Mouse (Mus musculus) embryonic facial prominence, embryonic 10.5 days (tissue): ENCODE results near the gene Olfr1369-ps1. TPM values are rescaled to one million over a fixed set of nuclear protein-coding genes. Genes with fewer than 3 reads are reported as not detected.
"Not testable (repeated sequence)": the region's sequence is repeated elsewhere in the genome, so short reads cannot be mapped to it uniquely, and the experiment has no call there.

ENCODE experiments used
- DNase-seq: peaks from one replicate; pipeline ENCODE4 v3.0.0-alpha.2; 2017; ENCODE audit warnings: low spot score
- H3K27ac ChIP-seq: fragments of 300-500 bp; sonication (generic); replicated peaks from 2 replicates; pipeline ENCODE4 v1.5.1; 2016; ENCODE audit warnings: mild to moderate bottlenecking
- H3K27me3 ChIP-seq: fragments of 300-500 bp; sonication (generic); replicated peaks from 2 replicates; pipeline ENCODE4 v1.6.1; 2016; ENCODE audit warnings: low read depth, mild to moderate bottlenecking; ENCODE audit not compliant: poor library complexity, severe bottlenecking
- H3K36me3 ChIP-seq: fragments of 300-500 bp; sonication (generic); replicated peaks from 2 replicates; pipeline ENCODE4 v1.6.1; 2016; ENCODE audit warnings: mild to moderate bottlenecking, moderate library complexity
- H3K4me1 ChIP-seq: fragments of 300-500 bp; sonication (generic); 2 replicates; pipeline ENCODE4 v1.6.1; 2016
- H3K4me3 ChIP-seq: fragments of 300-500 bp; sonication (generic); 2 replicates; pipeline ENCODE4 v1.5.1; 2016; ENCODE audit warnings: mild to moderate bottlenecking, moderate library complexity
- H3K9me3 ChIP-seq: fragments of 300-500 bp; sonication (generic); 2 replicates; pipeline ENCODE4 v1.6.1; 2016; ENCODE audit warnings: mild to moderate bottlenecking
- WGBS: fragments of 180-500 bp; shearing (Covaris S2); methylation state at CpG from one replicate; pipeline ENCODE4 v1.1.7; 2016; 5-methylcytosine and 5-hydroxymethylcytosine counted together
- polyA plus RNA-seq: library from polyadenylated mRNA; unstranded; fragments of >200 nt; fragmentation: Nextera tagmentation; extraction: Ambion mirVana; gene quantifications from 2 replicates; pipeline ENCODE4 v1.2.1, GENCODE M21; 2016

Gene Olfr1369-ps1
- polyA plus RNA-seq, result 0.04 and 0.09 TPM in 2 replicates

GRCm38 (mm10) chr13:21111183-21111582 lies at the start of gene Olfr1369-ps1:
TSS of gene Olfr1369-ps1 (plus strand) at chr13:21111483.
- not testable (repeated sequence) for H3K27me3 ChIP-seq, H3K36me3 ChIP-seq, H3K27ac ChIP-seq, H3K4me3 ChIP-seq, H3K9me3 ChIP-seq, DNase-seq, H3K4me1 ChIP-seq
- 79% methylated on average over 3 of the region's 3 CpGs for WGBS

- Histone ChIP-seq H3K4me3 (no peak overlapping the region), H3K36me3 (no peaks in the 10 kb centered on the region), H3K27ac (no peak overlapping the region), H3K9me3 (no peaks in the 10 kb centered on the region), H3K4me1 (no peaks in the 10 kb centered on the region), H3K27me3 (no peaks in the 10 kb centered on the region)
- no peak for DNase-seq
- WGBS, result 81% methylated on average over 2 of the region's 2 CpGs
These were observed 45.3 kb upstream of the Olfr1369-ps1 start for GRCm38 (mm10) chr13:21066021-21066420.

GRCm38 (mm10) chr13:21074847-21075246 lies 36.4 kb upstream of the Olfr1369-ps1 start, which contains the start of gene Olfr1370:
TSS of gene Olfr1370 (minus strand) at chr13:21074947.
- WGBS, result 82% methylated on average over 3 of the region's 3 CpGs
- Histone ChIP-seq H3K9me3 (no peaks in the 10 kb centered on the region), H3K27me3 (no peaks in the 10 kb centered on the region), H3K4me1 (no peaks in the 10 kb centered on the region), H3K27ac (no peak within 1 kb of the TSS), H3K4me3 (no peak within 1 kb of the TSS), H3K36me3 (no peaks in the 10 kb centered on the region)
- DNase-seq, result no peak

GRCm38 (mm10) chr13:21082686-21083085 lies 28.6 kb upstream of the Olfr1369-ps1 start:
- H3K36me3 ChIP-seq, result no peaks in the 10 kb centered on the region
- no peak overlapping the region for H3K4me3 ChIP-seq
- no peaks in the 10 kb centered on the region for H3K9me3 ChIP-seq
- no peak for DNase-seq
- H3K27me3 ChIP-seq, result no peaks in the 10 kb centered on the region
- 81% methylated on average over 2 of the region's 2 CpGs for WGBS
- no peaks in the 10 kb centered on the region for H3K4me1 ChIP-seq
- H3K27ac ChIP-seq, result no peak overlapping the region

DNA sequence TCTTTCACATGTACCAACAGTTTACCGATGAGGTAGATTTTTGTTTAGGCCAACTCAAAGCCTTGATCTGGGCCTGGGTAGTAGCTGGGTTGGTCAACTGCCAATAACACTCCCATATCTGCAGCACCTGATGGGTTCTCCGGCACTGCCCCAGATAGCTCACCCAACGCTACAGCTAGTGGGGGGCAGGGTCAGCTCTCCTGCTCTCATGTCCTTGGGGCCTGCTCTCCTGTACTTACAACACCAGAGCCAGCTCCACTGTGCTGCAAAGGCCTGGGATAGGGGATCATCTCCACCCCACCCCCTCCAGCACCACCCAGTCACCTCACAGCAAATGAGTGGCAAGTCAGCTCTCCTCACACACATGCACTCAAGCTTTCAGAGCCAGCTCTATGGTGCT lies 1.5 kb upstream of the Olfr1369-ps1 start:
- WGBS, result 96% methylated on average over 3 of the region's 3 CpGs
- Histone ChIP-seq H3K4me1 (no peaks in the 10 kb centered on the region), H3K27me3 (no peaks in the 10 kb centered on the region), H3K4me3 (no peak overlapping the region), H3K36me3 (no peaks in the 10 kb centered on the region), H3K27ac (no peak overlapping the region), H3K9me3 (no peaks in the 10 kb centered on the region)
- no peak for DNase-seq

DNA sequence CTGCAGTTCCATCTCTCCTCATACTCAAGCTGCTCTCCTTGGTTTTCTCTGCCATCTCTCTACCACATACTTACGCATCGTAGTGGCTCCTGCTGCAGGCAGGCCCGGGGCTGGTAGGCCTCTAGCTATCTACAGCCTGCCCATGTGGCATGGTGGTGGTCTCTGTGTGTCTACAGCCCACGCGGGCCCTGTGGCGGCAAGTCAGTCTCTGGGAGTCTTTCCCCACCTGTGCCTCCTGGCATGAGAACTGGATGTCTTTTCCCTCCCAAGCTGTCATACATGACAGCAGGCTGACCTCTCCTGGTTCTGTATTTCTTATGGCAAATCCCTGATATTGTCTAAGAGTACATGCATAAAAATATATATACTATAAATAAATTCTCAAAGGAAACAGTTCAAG lies 842 bp upstream of the Olfr1369-ps1 start:
- Histone ChIP-seq H3K36me3 (no peaks in the 10 kb centered on the region), H3K4me1 (no peaks in the 10 kb centered on the region), H3K4me3 (no peak overlapping the region), H3K27me3 (no peaks in the 10 kb centered on the region), H3K9me3 (no peaks in the 10 kb centered on the region), H3K27ac (no peak overlapping the region)
- DNase-seq, result no peak
- 91% methylated on average over 6 of the region's 6 CpGs for WGBS

DNA sequence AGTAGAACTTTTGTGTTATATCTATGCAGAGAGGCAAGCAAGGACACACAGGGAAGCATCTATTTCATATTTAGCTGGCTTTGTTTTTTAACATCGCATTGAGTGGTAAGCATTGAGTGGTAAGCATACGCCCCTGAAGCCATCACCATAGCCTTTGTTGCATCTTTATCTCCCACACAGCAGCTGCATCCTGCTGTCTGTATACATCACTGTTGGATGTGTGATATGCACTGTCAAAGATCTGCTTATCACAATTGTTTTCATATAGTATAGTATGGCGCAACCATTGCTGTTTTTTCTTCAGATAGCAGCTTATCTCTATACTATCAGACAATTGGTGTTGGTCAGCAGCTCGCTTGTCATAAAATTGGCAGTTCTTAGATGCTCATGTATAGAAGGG lies 2.8 kb downstream of the Olfr1369-ps1 start:
- Histone ChIP-seq H3K36me3 (no peaks in the 10 kb centered on the region), H3K4me1 (no peaks in the 10 kb centered on the region), H3K9me3 (no peaks in the 10 kb centered on the region), H3K27ac (no peak overlapping the region), H3K4me3 (no peak overlapping the region), H3K27me3 (no peaks in the 10 kb centered on the region)
- no peak for DNase-seq
- WGBS, result 88% methylated on average over 4 of the region's 4 CpGs

DNA sequence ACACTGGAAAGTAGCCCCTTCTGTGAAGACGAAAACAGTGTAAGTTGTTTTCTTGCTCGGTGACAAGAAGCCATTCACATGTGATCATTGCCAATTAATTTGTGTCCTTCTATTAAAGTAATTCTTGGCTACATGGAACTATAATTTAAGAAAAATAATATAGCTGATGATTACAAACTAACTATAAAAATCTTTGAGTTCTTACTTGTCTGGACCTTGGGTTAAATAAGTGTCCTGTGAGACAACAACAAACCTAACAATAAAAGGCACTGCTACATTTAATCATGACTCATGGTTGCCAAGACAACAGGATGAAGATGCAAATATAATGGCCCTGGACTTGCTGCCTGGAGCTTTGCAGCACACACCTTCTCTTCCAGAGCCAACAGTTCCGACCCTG lies 18.1 kb downstream of the Olfr1369-ps1 start, which contains the start of gene Olfr263:
Olfr263 (plus strand) TSS at position 301 of the 400 bp plus-strand sequence.
- WGBS, result 84% methylated on average over 3 of the region's 3 CpGs
- DNase-seq, H3K36me3 ChIP-seq, H3K9me3 ChIP-seq, H3K27ac ChIP-seq, H3K4me1 ChIP-seq, H3K27me3 ChIP-seq, H3K4me3 ChIP-seq: not testable (repeated sequence)

DNA sequence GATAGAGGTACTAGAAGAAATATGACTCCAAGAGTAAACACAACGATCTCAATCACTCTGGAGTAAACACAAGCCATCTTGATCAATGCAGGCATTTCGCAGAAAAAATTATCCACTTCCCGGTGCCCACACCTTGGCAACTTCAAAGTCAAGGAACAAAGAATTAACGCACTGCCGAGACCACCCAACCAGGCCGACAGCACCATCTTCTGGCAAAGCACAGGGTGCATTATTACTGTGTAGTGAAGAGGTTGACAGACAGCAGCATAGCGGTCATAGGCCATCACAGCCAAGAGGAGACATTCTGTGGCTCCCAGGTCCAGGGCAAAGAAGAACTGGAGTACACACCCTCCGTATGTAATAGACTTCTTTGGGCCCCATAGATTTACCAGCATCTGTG lies 31.1 kb downstream of the Olfr1369-ps1 start:
- Histone ChIP-seq H3K27ac (no peak overlapping the region), H3K4me3 (no peak overlapping the region), H3K4me1 (no peaks in the 10 kb centered on the region), H3K27me3 (no peaks in the 10 kb centered on the region; the same call in 1 of the 2 replicates), H3K9me3 (no peaks in the 10 kb centered on the region), H3K36me3 (no peaks in the 10 kb centered on the region)
- WGBS, result 53% methylated on average over 8 of the region's 8 CpGs
- DNase-seq, result peak; percentile 18

DNA sequence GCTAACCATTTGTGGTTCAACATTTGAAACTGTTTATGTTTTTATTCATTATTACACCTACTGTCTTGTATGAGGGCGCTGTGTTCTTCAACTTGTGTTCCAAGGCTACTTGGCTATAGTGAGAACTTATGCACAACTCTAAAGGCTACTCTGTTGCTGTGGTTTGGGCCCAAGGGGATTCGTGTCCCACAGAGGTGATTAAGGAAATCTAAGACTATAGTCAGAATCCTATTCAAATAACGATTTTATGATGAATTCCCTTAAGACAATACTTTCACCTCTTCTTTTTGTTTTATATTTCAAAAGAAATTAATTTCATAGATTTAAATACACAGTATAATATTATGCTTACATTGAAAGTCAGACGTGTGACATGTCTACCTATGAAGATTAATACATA lies 34.5 kb downstream of the Olfr1369-ps1 start, which contains the start of gene Olfr1368:
Olfr1368 (minus strand) TSS at position 101 of the 400 bp plus-strand sequence.
- no peaks in the 10 kb centered on the region for H3K4me1 ChIP-seq
- no peak within 1 kb of the TSS for H3K27ac ChIP-seq
- 79% methylated on average over 4 of the region's 4 CpGs for WGBS
- H3K36me3 ChIP-seq, result no peaks in the 10 kb centered on the region
- DNase-seq, result no peak
- H3K9me3 ChIP-seq, result no peaks in the 10 kb centered on the region
- no peaks in the 10 kb centered on the region; the same call in 1 of the 2 replicates for H3K27me3 ChIP-seq
- H3K4me3 ChIP-seq, result no peak within 1 kb of the TSS

GRCm38 (mm10) chr13:21155888-21156287 lies 44.6 kb downstream of the Olfr1369-ps1 start:
- H3K4me1 ChIP-seq, result peaks cover 10% of the 10 kb centered on the region
- H3K27me3 ChIP-seq, result no peaks in the 10 kb centered on the region
- WGBS, result 82% methylated on average over 5 of the region's 5 CpGs

GRCm38 (mm10) chr13:21158071-21158470 lies 46.8 kb downstream of the Olfr1369-ps1 start:
- Histone ChIP-seq H3K27me3 (no peaks in the 10 kb centered on the region), H3K27ac (no peak overlapping the region), H3K9me3 (no peaks in the 10 kb centered on the region), H3K4me1 (peaks cover 13% of the 10 kb centered on the region), H3K36me3 (no peaks in the 10 kb centered on the region), H3K4me3 (peak overlapping the region; percentile 63)
- WGBS, result 6% methylated on average over 9 of the region's 9 CpGs
- no peak for DNase-seq

More at GRCm38 (mm10) chr13:21155888-21156287, 44.6 kb downstream of the Olfr1369-ps1 start:
- Histone ChIP-seq H3K36me3 (no peaks in the 10 kb centered on the region), H3K9me3 (no peaks in the 10 kb centered on the region), H3K4me3 (no peak overlapping the region), H3K27ac (no peak overlapping the region)
- DNase-seq, result no peak

DNA sequence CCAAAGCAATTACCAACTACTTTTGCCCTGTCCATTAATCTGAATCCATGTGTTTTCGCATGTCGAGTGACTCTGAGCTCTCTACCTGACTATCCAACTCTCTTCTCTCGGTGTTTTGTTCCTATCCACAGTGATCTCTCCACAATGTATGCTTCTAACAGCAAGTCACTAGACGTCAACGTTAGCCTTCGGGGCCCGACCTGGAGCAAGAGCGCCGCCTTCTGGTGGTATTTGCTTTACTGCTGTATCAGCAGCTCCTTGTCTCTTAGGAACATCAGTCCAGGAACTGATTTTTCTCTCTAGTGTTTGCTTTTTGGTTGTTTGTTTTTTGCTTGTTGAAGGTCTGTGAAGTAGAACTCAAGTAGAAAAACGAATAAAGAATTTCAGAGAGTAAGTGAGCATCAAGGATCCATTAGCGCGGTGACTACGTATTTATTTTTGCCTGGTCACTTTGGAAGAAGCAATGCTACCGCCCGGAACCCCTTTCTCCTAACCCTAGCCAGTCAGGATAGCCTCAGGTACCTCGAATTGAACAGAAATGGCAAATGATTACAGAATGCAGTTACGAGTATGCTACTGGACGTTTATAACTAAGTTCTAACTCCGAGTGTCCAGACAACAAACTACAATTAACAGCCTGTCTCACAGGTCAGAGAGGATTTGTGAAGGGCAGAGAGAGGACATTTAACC lies 47.6 kb downstream of the Olfr1369-ps1 start:
- Histone ChIP-seq H3K4me3 (peak overlapping the region; percentile 63), H3K36me3 (no peaks in the 10 kb centered on the region), H3K27me3 (no peaks in the 10 kb centered on the region), H3K9me3 (no peaks in the 10 kb centered on the region), H3K4me1 (peaks cover 13% of the 10 kb centered on the region), H3K27ac (no peak overlapping the region)
- peak; percentile 91 for DNase-seq
- WGBS, result under 1% methylated on average over 19 of the region's 19 CpGs
